Mouse (Mus musculus): ENCODE measurements around the gene Xylt2. TPM values are rescaled to one million over a fixed set of nuclear protein-coding genes. Genes with fewer than 3 reads are reported as not detected.

Xylt2 gene
- polyA plus RNA-seq (2014; fragmentation: Nextera tagmentation; extraction: Ambion mirVana) = 20.5 and 22.9 TPM in 2 replicates

- H3K9me3 ChIP-seq (ENCODE audit: control insufficient read depth, low read depth, low read length) = no peaks in the 10 kb centered on the region
- under 1% methylated on average over 72 of the region's 82 CpGs for WGBS
- ATAC-seq (ENCODE audit: insufficient number of reproducible peaks, insufficient read depth, low FRiP score, low read depth) = peak; percentile 97
These were observed at the start of gene Xylt2 for GRCm38 (mm10) chr11:94676754-94677606. Xylt2 (minus strand) TSS chr11:94677515.

DNA sequence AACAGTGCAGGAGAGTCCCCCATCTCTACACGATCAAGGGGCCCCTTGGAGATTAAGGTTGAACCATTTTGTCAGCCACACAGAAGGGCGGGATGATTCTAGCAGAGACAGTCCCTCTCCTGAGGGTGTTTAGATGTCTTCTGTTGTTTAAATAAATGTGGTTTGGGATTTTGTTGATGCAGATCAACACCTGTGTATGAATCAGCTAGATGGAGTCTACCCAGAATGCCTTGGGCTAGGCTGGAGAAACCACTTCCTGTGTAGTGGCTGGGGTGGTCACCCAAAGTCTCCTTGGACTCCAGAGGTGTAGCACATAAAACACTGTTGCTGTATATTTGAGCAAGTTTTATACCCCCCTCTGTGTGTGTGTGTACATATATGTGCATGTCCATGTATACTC, 41.9 kb upstream of the Xylt2 start:
- no peak overlapping the region for H3K4me3 ChIP-seq (ENCODE audit: low read depth, low read length)
- ATAC-seq (ENCODE audit: insufficient number of reproducible peaks, insufficient read depth, low FRiP score, low read depth) = no peak
- no peaks in the 10 kb centered on the region for H3K36me3 ChIP-seq (ENCODE audit: control insufficient read depth, insufficient read depth, low read length)
- no peaks in the 10 kb centered on the region for H3K27me3 ChIP-seq (ENCODE audit: control insufficient read depth, insufficient read depth, low read length)
- WGBS = 71% methylated on average over 2 of the region's 2 CpGs
- H3K9me3 ChIP-seq (ENCODE audit: control insufficient read depth, low read depth, low read length) = no peaks in the 10 kb centered on the region
- H3K9ac ChIP-seq (replicated peaks; ENCODE audit: low read depth, low read length) = no peak overlapping the region
- H3K4me1 ChIP-seq (ENCODE audit: control insufficient read depth, insufficient read depth, low read length) = peaks cover 10% of the 10 kb centered on the region
- no peak overlapping the region for H3K4me2 ChIP-seq (replicated peaks; ENCODE audit: low read depth, low read length)
- H3K27ac ChIP-seq (ENCODE audit: low read length) = no peak overlapping the region

More at GRCm38 (mm10) chr11:94676754-94677606, at the start of gene Xylt2:
- Histone ChIP-seq H3K27ac (ENCODE audit: low read length) (peak within 1 kb of the TSS; percentile 78), H3K4me3 (ENCODE audit: low read depth, low read length) (peak within 1 kb of the TSS; percentile 78), H3K4me2 (replicated peaks; ENCODE audit: low read depth, low read length) (peak within 1 kb of the TSS; percentile 76), H3K9ac (replicated peaks; ENCODE audit: low read depth, low read length) (peak within 1 kb of the TSS; percentile 87), H3K36me3 (ENCODE audit: control insufficient read depth, insufficient read depth, low read length) (no peaks in the 10 kb centered on the region), H3K27me3 (ENCODE audit: control insufficient read depth, insufficient read depth, low read length) (no peaks in the 10 kb centered on the region), H3K4me1 (ENCODE audit: control insufficient read depth, insufficient read depth, low read length) (peaks cover 21% of the 10 kb centered on the region; the same call in 1 of the 2 replicates)

DNA sequence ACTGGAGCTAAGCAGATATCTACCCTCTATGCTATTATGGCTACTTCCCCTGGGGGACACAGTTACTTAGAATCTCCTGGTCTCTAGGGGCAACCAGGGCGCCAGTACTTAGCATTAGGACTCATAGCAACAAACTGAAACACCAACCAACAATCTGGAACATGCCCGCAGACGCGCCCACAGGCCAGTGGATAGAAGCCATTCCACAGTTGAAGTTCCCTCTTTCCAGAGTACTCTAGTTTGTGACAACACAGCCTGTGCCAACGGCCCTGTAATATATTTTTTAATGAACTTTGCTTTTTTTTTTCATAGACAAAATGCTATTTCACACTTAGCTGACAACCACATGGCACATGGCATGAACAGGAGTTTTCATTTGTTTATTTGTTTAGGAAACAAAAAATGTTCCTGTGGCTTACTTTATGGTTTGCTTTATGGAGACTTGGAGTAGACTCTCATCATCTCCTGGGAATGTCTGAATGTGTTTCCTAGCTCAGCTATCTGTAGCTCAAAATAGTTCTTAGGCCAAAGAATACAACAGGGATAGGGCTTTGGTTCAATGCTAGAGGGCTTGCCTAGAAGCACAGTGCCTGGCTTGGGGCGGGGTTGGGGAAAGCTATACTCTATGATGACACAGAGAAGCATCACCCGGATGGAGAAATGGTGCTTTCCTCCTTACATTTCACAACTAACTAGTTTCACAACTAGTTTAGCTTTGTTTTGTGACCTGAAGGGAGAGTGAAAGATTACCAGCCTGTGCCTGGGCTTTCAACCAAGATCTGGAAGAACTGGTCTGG, 41.0 kb upstream of the Xylt2 start:
- H3K9ac ChIP-seq (replicated peaks; ENCODE audit: low read depth, low read length) = no peak overlapping the region
- H3K4me2 ChIP-seq (replicated peaks; ENCODE audit: low read depth, low read length) = no peak overlapping the region
- H3K27ac ChIP-seq (ENCODE audit: low read length) = no peak overlapping the region
- H3K4me3 ChIP-seq (ENCODE audit: low read depth, low read length) = no peak overlapping the region
- no peaks in the 10 kb centered on the region for H3K9me3 ChIP-seq (ENCODE audit: control insufficient read depth, low read depth, low read length)
- H3K4me1 ChIP-seq (ENCODE audit: control insufficient read depth, insufficient read depth, low read length) = peaks cover 14% of the 10 kb centered on the region
- ATAC-seq (ENCODE audit: insufficient number of reproducible peaks, insufficient read depth, low FRiP score, low read depth) = no peak
- H3K27me3 ChIP-seq (ENCODE audit: control insufficient read depth, insufficient read depth, low read length) = no peaks in the 10 kb centered on the region
- WGBS = 89% methylated on average over 7 of the region's 7 CpGs
- no peaks in the 10 kb centered on the region for H3K36me3 ChIP-seq (ENCODE audit: control insufficient read depth, insufficient read depth, low read length)

DNA sequence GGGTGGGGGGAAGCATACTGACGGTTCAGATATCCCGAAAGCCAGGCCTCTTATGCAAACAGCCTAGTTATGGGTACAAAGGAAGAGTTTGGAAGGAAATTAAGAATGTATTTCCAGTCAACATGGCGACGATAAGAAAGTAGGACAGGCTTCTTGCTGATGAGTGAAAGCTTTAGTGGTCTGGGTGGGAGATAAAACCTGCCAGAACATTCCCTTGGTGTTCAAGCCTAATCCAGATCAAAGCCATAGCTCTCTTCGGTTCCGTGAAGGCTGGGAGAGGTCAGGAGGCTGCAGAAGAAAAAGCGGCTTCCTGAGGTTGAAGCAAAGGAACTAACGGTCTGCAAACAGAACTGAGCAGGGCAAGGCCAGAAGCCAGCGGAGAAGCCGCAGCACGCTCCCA, 39.9 kb upstream of the Xylt2 start:
- Histone ChIP-seq H3K27me3 (ENCODE audit: control insufficient read depth, insufficient read depth, low read length) (no peaks in the 10 kb centered on the region), H3K4me1 (ENCODE audit: control insufficient read depth, insufficient read depth, low read length) (peaks cover 19% of the 10 kb centered on the region), H3K27ac (ENCODE audit: low read length) (no peak overlapping the region), H3K36me3 (ENCODE audit: control insufficient read depth, insufficient read depth, low read length) (no peaks in the 10 kb centered on the region), H3K9ac (replicated peaks; ENCODE audit: low read depth, low read length) (no peak overlapping the region), H3K4me3 (ENCODE audit: low read depth, low read length) (no peak overlapping the region), H3K4me2 (replicated peaks; ENCODE audit: low read depth, low read length) (no peak overlapping the region; the same call in 1 of the 2 replicates), H3K9me3 (ENCODE audit: control insufficient read depth, low read depth, low read length) (no peaks in the 10 kb centered on the region)
- ATAC-seq (ENCODE audit: insufficient number of reproducible peaks, insufficient read depth, low FRiP score, low read depth) = no peak
- WGBS = 31% methylated on average over 11 of the region's 11 CpGs

DNA sequence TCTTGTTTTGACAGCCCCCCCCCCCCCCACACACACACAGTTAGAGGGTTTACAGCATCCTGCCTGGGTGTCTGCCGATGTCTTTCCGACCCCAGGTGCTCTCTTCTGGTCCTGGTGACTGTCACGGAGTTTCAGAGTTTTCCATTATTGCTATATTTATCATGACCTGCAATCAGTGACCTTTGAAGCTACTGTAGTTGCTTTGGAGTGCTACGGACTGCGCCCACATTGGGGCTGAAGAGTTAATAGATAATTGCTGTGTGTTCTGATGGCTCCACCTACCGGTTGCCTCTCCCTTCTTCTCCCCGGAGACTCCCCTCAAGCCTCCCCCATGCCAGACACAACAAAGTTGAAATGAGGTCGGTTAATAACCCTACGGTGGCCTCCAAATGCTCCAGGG, 39.4 kb upstream of the Xylt2 start:
- Histone ChIP-seq H3K36me3 (ENCODE audit: control insufficient read depth, insufficient read depth, low read length) (no peaks in the 10 kb centered on the region), H3K27ac (ENCODE audit: low read length) (no peak overlapping the region), H3K4me2 (replicated peaks; ENCODE audit: low read depth, low read length) (no peak overlapping the region; the same call in 1 of the 2 replicates), H3K9me3 (ENCODE audit: control insufficient read depth, low read depth, low read length) (no peaks in the 10 kb centered on the region), H3K9ac (replicated peaks; ENCODE audit: low read depth, low read length) (no peak overlapping the region), H3K27me3 (ENCODE audit: control insufficient read depth, insufficient read depth, low read length) (no peaks in the 10 kb centered on the region), H3K4me3 (ENCODE audit: low read depth, low read length) (no peak overlapping the region), H3K4me1 (ENCODE audit: control insufficient read depth, insufficient read depth, low read length) (peaks cover 17% of the 10 kb centered on the region)
- 7% methylated on average over 9 of the region's 9 CpGs for WGBS
- no peak for ATAC-seq (ENCODE audit: insufficient number of reproducible peaks, insufficient read depth, low FRiP score, low read depth)

- no peak overlapping the region for H3K4me3 ChIP-seq (ENCODE audit: low read depth, low read length)
- no peak overlapping the region for H3K9ac ChIP-seq (replicated peaks; ENCODE audit: low read depth, low read length)
- ATAC-seq (ENCODE audit: insufficient number of reproducible peaks, insufficient read depth, low FRiP score, low read depth) = no peak
- H3K36me3 ChIP-seq (ENCODE audit: control insufficient read depth, insufficient read depth, low read length) = no peaks in the 10 kb centered on the region
- 63% methylated on average over 5 of the region's 5 CpGs for WGBS
- H3K27me3 ChIP-seq (ENCODE audit: control insufficient read depth, insufficient read depth, low read length) = no peaks in the 10 kb centered on the region
- H3K4me2 ChIP-seq (replicated peaks; ENCODE audit: low read depth, low read length) = no peak overlapping the region
- H3K9me3 ChIP-seq (ENCODE audit: control insufficient read depth, low read depth, low read length) = no peaks in the 10 kb centered on the region
- H3K4me1 ChIP-seq (ENCODE audit: control insufficient read depth, insufficient read depth, low read length) = peaks cover 15% of the 10 kb centered on the region
- no peak overlapping the region for H3K27ac ChIP-seq (ENCODE audit: low read length)
These were observed 38.3 kb upstream of the Xylt2 start for GRCm38 (mm10) chr11:94715622-94716021.

DNA sequence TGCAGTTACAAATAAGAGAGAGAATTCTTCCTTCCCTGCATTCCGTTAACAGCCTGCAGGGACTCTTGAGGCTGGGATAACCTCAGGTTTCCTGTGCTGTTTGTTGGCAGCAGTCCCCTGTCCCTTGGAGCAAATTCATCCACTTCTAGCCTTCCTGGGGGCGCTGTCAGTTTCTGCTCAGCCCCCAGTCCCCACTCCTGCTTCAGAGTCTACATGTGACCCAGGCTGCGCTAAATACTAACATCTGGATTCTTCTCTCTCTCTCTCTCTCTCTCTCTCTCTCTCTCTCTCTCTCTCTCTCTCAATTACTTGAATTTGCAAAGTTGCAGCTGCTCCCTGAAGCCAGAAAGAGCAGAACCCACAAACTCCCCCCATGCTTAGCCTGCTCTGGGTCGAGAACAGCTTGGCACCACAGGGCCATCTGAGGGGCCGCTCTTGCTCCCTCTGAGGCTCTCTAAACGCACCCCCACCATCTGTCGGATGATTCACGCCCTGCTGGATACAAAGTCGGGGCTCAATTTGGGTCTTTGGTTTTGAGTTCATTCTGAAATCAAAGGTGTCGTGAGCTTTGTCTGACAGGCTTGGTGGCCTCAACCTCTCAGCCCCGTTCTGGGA, 36.0 kb upstream of the Xylt2 start:
- ATAC-seq (ENCODE audit: insufficient number of reproducible peaks, insufficient read depth, low FRiP score, low read depth) = no peak
- Histone ChIP-seq H3K4me3 (ENCODE audit: low read depth, low read length) (no peak overlapping the region), H3K9me3 (ENCODE audit: control insufficient read depth, low read depth, low read length) (no peaks in the 10 kb centered on the region), H3K27ac (ENCODE audit: low read length) (peak overlapping the region; percentile 72), H3K4me2 (replicated peaks; ENCODE audit: low read depth, low read length) (no peak overlapping the region), H3K36me3 (ENCODE audit: control insufficient read depth, insufficient read depth, low read length) (no peaks in the 10 kb centered on the region), H3K4me1 (ENCODE audit: control insufficient read depth, insufficient read depth, low read length) (peaks cover 15% of the 10 kb centered on the region), H3K9ac (replicated peaks; ENCODE audit: low read depth, low read length) (no peak overlapping the region), H3K27me3 (ENCODE audit: control insufficient read depth, insufficient read depth, low read length) (no peaks in the 10 kb centered on the region)
- 29% methylated on average over 11 of the region's 11 CpGs for WGBS

GRCm38 (mm10) chr11:94704472-94704871, 27.2 kb upstream of the Xylt2 start, which contains the start of gene Gm11541:
Gm11541 (minus strand) TSS chr11:94704499.
- peak within 1 kb of the TSS; percentile 81 for H3K27ac ChIP-seq (ENCODE audit: low read length)
- peaks cover 18% of the 10 kb centered on the region for H3K4me1 ChIP-seq (ENCODE audit: control insufficient read depth, insufficient read depth, low read length)
- no peak for ATAC-seq (ENCODE audit: insufficient number of reproducible peaks, insufficient read depth, low FRiP score, low read depth)
- no peak within 1 kb of the TSS for H3K9ac ChIP-seq (replicated peaks; ENCODE audit: low read depth, low read length)
- H3K9me3 ChIP-seq (ENCODE audit: control insufficient read depth, low read depth, low read length) = no peaks in the 10 kb centered on the region
- WGBS = 61% methylated on average over 5 of the region's 5 CpGs
- H3K4me3 ChIP-seq (ENCODE audit: low read depth, low read length) = no peak within 1 kb of the TSS
- H3K27me3 ChIP-seq (ENCODE audit: control insufficient read depth, insufficient read depth, low read length) = no peaks in the 10 kb centered on the region
- no peak within 1 kb of the TSS for H3K4me2 ChIP-seq (replicated peaks; ENCODE audit: low read depth, low read length)
- no peaks in the 10 kb centered on the region for H3K36me3 ChIP-seq (ENCODE audit: control insufficient read depth, insufficient read depth, low read length)
